ENCODE assay signal across 25 mouse cellular contexts in genomic region chr1:177533332-177533731, GRCm38 (mm10).
"Had no signal": no experiment of that assay in that cellular context is flagged by ENCODE, and none has a peak within 500 bp of the region (broad histone marks: within the 10 kb centered on the region; RNA-seq: fewer than 3 reads in every experiment).

No protein-coding gene starts in this region.

- DNase-seq: cerebellum, adult 9-11 months; cerebellum, postnatal 10 days; cerebellum, postnatal 14 days; cerebellum, postnatal 25 days; cerebellum, postnatal 36 days; embryo, embryonic 11 days; forebrain, postnatal 0 days; gastrocnemius, adult 2 months; gastrocnemius, postnatal 10 days; gastrocnemius, postnatal 14 days; gastrocnemius, postnatal 25 days; gastrocnemius, postnatal 36 days; heart, adult 2 months had no signal

- H3K4me3 ChIP-seq: embryonic facial prominence, embryonic 10.5 days; embryonic facial prominence, embryonic 12.5 days; embryonic facial prominence, embryonic 13.5 days; embryonic facial prominence, embryonic 15.5 days; erythroblast, embryonic 14.5 days; forebrain, embryonic 10.5 days; forebrain, embryonic 12.5 days; forebrain, embryonic 13.5 days; forebrain, embryonic 15.5 days; gastrocnemius, adult 2 months; heart, adult 2 months; heart, embryonic 10.5 days had no signal

- ATAC-seq: forebrain, embryonic 13.5 days; forebrain, embryonic 14.5 days; forebrain, embryonic 15.5 days; forebrain, embryonic 16.5 days; forebrain, postnatal 0 days had no signal

- H3K9ac ChIP-seq: embryonic facial prominence, embryonic 12.5 days; embryonic facial prominence, embryonic 13.5 days; embryonic facial prominence, embryonic 15.5 days; forebrain, embryonic 12.5 days; forebrain, embryonic 13.5 days; forebrain, embryonic 15.5 days; forebrain, postnatal 0 days had no signal

- H3K9me3 ChIP-seq: embryonic facial prominence, embryonic 10.5 days; embryonic facial prominence, embryonic 12.5 days; embryonic facial prominence, embryonic 13.5 days; embryonic facial prominence, embryonic 15.5 days; forebrain, embryonic 10.5 days; forebrain, embryonic 12.5 days; forebrain, embryonic 13.5 days; forebrain, embryonic 15.5 days; heart, embryonic 10.5 days had no signal

- H3K27me3 ChIP-seq: embryonic facial prominence, embryonic 12.5 days; embryonic facial prominence, embryonic 13.5 days; embryonic facial prominence, embryonic 15.5 days; forebrain, embryonic 12.5 days; forebrain, embryonic 13.5 days; forebrain, embryonic 15.5 days had no signal

- H3K27ac ChIP-seq: embryonic facial prominence, embryonic 10.5 days; embryonic facial prominence, embryonic 12.5 days; embryonic facial prominence, embryonic 13.5 days; embryonic facial prominence, embryonic 15.5 days; forebrain, embryonic 10.5 days; forebrain, embryonic 12.5 days; forebrain, embryonic 13.5 days; forebrain, embryonic 15.5 days; gastrocnemius, adult 2 months; heart, embryonic 10.5 days had no signal

- H3K4me1 ChIP-seq: embryonic facial prominence, embryonic 10.5 days; embryonic facial prominence, embryonic 12.5 days; embryonic facial prominence, embryonic 13.5 days; embryonic facial prominence, embryonic 15.5 days; forebrain, embryonic 10.5 days; forebrain, embryonic 12.5 days; forebrain, embryonic 13.5 days; forebrain, embryonic 15.5 days; heart, embryonic 10.5 days had no signal

- H3K4me2 ChIP-seq: embryonic facial prominence, embryonic 12.5 days; embryonic facial prominence, embryonic 13.5 days; embryonic facial prominence, embryonic 15.5 days; forebrain, embryonic 12.5 days; forebrain, embryonic 13.5 days; forebrain, embryonic 15.5 days had no signal

- H3K36me3 ChIP-seq: embryonic facial prominence, embryonic 10.5 days; embryonic facial prominence, embryonic 12.5 days; embryonic facial prominence, embryonic 13.5 days; embryonic facial prominence, embryonic 15.5 days; forebrain, embryonic 10.5 days; forebrain, embryonic 12.5 days; forebrain, embryonic 15.5 days; heart, embryonic 10.5 days had no signal
